Mouse (Mus musculus) G1E (cell line): ENCODE measurements around the gene Gckr.

Source experiments
- CTCF ChIP-seq: IDR thresholded peaks from 2 replicates; pipeline ENCODE4 v1.5.1; 2012; ENCODE audit warnings: low read depth, low read length, inconsistent platforms, mixed read lengths
- GATA1 ChIP-seq: IDR thresholded peaks from 2 replicates; pipeline ENCODE4 v1.6.1; 2012; ENCODE audit warnings: borderline replicate concordance, low read length, inconsistent platforms, mixed read lengths
- GATA2 ChIP-seq: IDR thresholded peaks from 2 replicates; pipeline ENCODE4 v1.6.1; 2012; ENCODE audit warnings: low read depth, low read length, inconsistent platforms, borderline replicate concordance
- POLR2AphosphoS5 ChIP-seq: IDR thresholded peaks from 2 replicates; pipeline ENCODE4 v1.6.1; 2012; ENCODE audit warnings: low read depth, low read length, inconsistent platforms; ENCODE audit not compliant: insufficient replicate concordance
- TAL1 ChIP-seq: conservative IDR thresholded peaks from 2 replicates; pipeline ENCODE4 v1.6.1; 2012; ENCODE audit warnings: low read depth, low read length, inconsistent platforms, mixed read lengths

DNA sequence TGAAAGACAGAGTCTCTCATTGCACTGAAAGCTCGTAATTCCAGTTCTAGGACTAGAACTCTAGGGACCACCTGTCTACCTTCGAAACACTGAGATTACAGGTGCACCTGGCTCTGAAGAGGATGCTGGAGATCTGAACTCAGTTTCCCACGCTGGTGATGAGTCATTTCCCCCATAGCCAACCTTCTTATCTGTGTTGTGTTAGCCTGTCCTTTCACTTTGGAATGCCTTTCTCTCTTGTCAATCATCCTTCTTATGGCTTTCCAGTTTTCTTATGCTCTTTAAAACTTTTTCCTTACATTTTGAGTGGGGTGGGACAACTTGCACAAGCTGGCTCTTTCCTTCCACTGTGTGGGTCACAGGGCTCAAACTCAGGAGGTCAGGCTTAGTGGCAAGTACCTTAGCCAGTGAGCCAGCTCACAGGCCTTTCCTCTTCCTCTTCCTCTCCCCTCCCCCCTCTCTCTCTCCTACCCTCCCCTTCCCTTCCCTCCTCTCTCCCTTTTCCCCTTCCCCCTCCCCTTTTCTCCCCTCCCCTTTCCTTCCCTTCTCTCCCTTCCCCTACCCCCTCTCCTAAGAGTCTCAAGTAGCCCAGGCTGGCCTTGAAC is 7.5 kb upstream of the Gckr start:
- no peak for TF ChIP-seq CTCF
- TF ChIP-seq POLR2AphosphoS5, result no peak
- TF ChIP-seq TAL1, result no peak
- TF ChIP-seq GATA1, result no peak
- no peak for TF ChIP-seq GATA2
